Mouse (Mus musculus) left cerebral cortex, postnatal 10 days (tissue): ENCODE measurements around the gene Prpf6. TPM values are rescaled to one million over a fixed set of nuclear protein-coding genes. Genes with fewer than 3 reads are reported as not detected.

Source experiments
- DNase-seq, 2 experiments: peaks; one replicate each; pipeline ENCODE4 v3.0.0; 2021 to 2022; ENCODE audit warnings: low spot score in 2 of 2, mixed read lengths in 1 of 2; ENCODE audit errors: extremely low spot score in 1 of 2
- intact Hi-C: fragments of 180-260 bp; cut with DNase I; formaldehyde crosslinking; loops from one replicate; pipeline ENCODE4 v1.15.1; 2025
- total RNA-seq, 2 experiments: library from RNA; stranded (reverse); gene quantifications; 2 replicates each; pipeline ENCODE4 v1.2.3; 2021

The Prpf6 gene
- 10 to 100 TPM; 44.9 to 48.8 TPM for total RNA-seq

- intact Hi-C loops: no loop called here
Measured at GRCm38 (mm10) chr2:181591528-181592085, at the start of gene Prpf6. TSS of gene Prpf6 (plus strand) at chr2:181591868.

GRCm38 (mm10) chr2:181546142-181546541 is 45.5 kb upstream of the Prpf6 start:
- intact Hi-C loops: no loop called here
- no peak for DNase-seq

More at GRCm38 (mm10) chr2:181591528-181592085, at the start of gene Prpf6:
- peak in 1 of 2 experiments; percentile 37 for DNase-seq

GRCm38 (mm10) chr2:181548227-181548626 is 43.4 kb upstream of the Prpf6 start:
- intact Hi-C loops: no loop called here

DNA sequence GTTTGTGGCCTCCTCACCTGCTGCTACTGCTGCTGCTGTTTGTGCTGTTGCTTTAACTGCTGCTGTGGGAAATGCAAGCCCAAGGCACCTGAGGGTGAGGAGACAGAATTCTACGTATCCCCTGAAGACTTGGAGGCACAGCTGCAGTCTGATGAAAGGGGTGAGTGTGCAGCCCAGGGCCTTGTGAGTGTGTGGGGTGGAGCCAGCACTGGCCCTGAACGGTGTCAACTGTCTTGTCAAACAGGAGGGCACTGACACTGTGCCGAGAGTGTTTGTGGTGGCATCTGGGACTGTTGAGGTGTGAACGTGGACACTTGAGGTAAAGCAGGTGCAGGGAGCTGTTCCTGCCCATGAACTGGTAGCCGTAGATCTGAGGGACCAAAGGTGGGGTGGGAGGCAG is 43.0 kb upstream of the Prpf6 start:
- no peak for DNase-seq
- intact Hi-C loops: no loop called here

More at GRCm38 (mm10) chr2:181548227-181548626, 43.4 kb upstream of the Prpf6 start:
- no peak for DNase-seq

DNA sequence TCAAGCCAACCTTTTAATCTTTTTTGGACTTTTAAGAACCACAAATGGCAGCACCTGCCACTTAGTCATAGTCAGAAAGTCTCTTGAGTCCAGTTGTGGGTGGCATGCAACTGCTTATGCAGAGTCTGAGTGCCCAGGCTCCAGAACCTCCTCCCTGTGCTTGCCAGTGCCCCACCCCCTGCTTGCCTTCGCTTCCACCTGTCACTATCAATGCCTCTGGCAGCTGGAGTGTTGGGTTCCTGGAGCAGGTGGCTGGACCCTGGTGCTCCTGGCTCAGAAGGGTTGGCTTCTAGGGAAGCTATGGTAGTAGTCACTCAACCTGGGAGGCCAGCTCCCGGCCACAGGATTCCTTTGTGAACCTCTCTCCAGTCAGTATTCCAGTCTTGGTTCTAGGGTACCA is 41.4 kb upstream of the Prpf6 start:
- intact Hi-C loops: no loop called here
- no peak for DNase-seq

GRCm38 (mm10) chr2:181553772-181554171 is 37.9 kb upstream of the Prpf6 start:
- DNase-seq: no peak
- intact Hi-C loops: no loop called here

- intact Hi-C loops: no loop called here
- no peak for DNase-seq
Measured at GRCm38 (mm10) chr2:181567338-181567737, 24.3 kb upstream of the Prpf6 start.

DNA sequence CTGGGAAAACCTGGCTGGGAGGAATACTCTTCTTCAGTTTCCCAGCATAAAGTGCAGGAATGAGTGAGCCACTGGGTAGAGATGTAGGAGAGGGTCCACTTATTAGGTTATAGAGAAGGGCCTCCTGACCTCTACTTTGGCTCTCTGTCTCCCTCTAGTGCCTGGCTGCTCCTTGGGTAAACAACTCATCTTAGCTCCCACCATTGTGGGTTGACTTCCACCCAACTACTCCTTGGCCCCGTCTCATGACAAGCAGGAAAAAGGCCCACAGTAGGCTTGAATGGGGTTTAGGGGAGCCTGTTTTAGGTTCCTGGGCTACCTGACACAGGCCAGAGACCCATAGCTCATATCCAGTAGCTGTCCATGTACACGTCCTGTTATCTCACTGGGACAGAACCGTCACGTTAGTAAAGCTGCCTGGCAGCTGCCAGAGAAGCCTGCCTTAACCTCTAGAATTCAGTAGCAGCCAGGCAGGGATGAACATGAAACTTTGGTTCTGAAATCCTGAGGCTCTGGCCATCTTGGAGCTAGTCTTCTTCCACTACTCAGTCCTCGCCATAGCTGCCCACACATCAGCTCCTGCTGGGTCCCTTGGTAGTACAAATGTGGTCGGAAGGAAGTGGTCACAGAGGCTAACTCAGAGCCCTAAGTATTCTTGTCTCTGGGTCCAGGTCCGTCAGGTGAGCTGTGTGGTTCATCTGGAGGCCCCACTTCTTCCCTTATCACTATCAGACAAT is 23.2 kb upstream of the Prpf6 start:
- peak in 1 of 2 experiments; percentile 40 for DNase-seq
- intact Hi-C loops: no loop called here

GRCm38 (mm10) chr2:181569856-181570255 is 21.8 kb upstream of the Prpf6 start:
- intact Hi-C loops: no loop called here
- no peak for DNase-seq

GRCm38 (mm10) chr2:181570375-181570774 is 21.3 kb upstream of the Prpf6 start:
- intact Hi-C loops: no loop called here
- DNase-seq: no peak

- peak in 1 of 2 experiments; percentile 25 for DNase-seq
- intact Hi-C loops: no loop called here
Measured at GRCm38 (mm10) chr2:181570921-181571595, 20.6 kb upstream of the Prpf6 start.

DNA sequence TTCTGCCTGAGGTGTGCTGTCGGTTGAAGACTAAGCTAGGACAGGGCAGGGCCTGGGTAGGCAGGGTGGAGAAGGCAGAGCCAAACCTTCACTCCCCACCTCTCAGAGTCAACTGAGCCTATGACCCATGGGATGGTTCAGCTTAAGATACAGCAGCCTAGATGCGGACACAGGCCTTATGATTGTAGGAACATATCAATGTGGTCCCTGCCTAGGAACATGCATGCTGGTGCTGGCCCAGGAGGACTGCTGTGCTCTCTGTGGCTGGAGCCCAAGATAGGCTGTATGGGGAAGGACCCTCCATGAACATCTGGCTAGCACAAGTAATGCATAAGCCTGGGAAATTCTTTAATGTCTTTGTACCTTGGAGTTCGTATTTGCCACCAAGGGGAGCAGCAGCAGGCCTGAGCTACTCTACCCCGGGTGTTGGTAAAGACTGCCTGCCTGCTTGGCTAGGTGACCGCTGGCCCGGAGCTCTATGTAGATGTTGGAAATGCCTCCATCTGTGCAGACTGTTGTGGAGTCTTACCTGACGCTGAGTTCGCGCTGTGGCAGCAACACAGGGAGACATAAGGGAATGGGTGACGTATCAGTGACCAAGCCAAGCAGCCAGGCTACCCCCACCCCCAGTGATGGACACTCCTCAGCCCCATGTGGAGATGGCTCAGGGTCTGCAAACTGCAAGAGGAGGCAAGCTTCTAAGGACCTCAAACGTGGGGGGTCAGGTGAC is 19.6 kb upstream of the Prpf6 start:
- peak in 1 of 2 experiments; percentile 18 for DNase-seq
- intact Hi-C loops: no loop called here

DNA sequence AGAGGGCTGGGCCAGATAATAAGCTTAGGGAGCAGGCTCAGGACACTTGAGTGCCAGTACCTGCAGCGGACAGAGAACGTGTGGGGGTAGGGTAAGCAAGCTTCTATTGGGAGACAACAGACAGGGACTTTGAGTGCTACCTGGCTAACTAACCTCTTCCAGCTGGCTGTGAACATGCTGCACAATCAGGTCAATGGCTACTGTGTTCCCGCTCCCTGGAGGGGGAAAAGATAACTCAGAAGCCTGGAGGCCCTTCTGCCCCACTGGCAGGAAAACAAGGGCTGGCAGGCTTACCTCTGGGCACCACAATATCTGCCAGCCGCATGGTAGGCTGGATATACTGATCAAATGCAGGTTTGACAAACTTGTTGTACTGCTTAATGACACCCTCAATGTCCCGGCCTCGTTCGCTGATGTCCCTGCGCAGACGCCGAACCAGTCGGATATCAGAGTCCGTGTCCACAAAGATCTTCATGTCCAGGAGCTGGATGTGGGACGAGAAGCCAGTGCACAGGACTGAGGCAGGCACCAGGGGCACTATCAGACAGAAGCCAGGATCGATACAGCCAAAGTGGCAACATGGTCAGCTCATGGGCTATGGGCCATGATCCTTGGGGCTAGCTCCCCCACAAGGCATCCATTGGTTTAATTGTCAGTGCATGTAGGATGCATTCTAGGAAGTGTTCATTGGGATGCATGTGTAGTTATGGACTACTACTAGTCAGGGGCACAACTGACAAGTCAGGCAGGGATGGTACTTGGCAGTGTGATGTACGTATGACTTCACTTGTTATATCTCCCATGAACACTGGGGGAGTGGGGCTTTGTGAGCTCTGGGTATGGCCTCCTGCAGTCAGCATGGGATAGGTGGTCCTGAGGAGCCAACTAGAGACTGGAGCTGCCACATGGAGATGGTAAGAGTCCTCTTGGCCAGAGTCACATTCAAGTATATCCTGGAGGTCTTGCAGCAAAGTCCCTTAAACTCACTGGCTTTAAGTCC is 18.4 kb upstream of the Prpf6 start:
- intact Hi-C loops: no loop called here
- peak in 1 of 2 experiments; percentile 12 for DNase-seq

DNA sequence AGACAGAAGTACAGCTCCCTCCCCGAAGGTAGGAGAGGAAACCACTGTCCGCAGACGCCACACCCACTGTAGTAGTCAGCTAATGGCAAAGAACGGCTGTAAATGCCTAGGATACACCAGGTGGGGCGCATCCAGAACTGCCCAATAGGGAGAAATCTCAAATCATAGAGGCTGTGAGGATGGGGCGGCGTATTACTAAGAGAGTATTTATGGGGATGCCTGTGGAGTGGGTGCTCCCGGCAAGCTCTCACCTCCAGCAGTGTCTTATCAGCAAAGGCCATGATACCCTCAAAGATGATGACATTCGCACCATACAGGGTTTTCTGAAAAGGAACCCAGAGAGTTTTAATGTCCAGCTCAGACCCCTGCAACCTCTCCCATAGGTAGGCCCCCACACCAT is 17.7 kb upstream of the Prpf6 start:
- DNase-seq: peak in 1 of 2 experiments; percentile 10
- intact Hi-C loops: no loop called here

GRCm38 (mm10) chr2:181574921-181575545 is 16.6 kb upstream of the Prpf6 start:
- intact Hi-C loops: loop anchor here (5.0 kb wide), 1 partner anchor 53 kb away; the partner anchor contains the start of gene Dnajc5
- no peak for DNase-seq

GRCm38 (mm10) chr2:181576613-181577012 is 15.1 kb upstream of the Prpf6 start:
- intact Hi-C loops: loop anchor here (5.0 kb wide), 1 partner anchor 54 kb away; the partner anchor contains the start of gene Dnajc5
- no peak for DNase-seq

- peak in 1 of 2 experiments; percentile 8 for DNase-seq
- intact Hi-C loops: loop anchor here (5.0 kb wide), 1 partner anchor 55 kb away; the partner anchor contains the start of gene Dnajc5
Measured at GRCm38 (mm10) chr2:181577126-181577525, 14.5 kb upstream of the Prpf6 start.
